Mouse (Mus musculus) hindbrain, embryonic 15.5 days (tissue): Measurements from ENCODE around the gene Rpusd2. TPM values are rescaled to one million over a fixed set of nuclear protein-coding genes. Genes with fewer than 3 reads are reported as not detected.

Experiments
- ATAC-seq: fragments of 200-750 bp; cut with Nextera tagmentation; 2 replicates; pipeline ENCODE4 v1.8.0; 2017; ENCODE audit warnings: low read depth, moderate number of reproducible peaks, moderate TSS enrichment; ENCODE audit not compliant: low FRiP score
- H3K27ac ChIP-seq: fragments of 300-500 bp; sonication (generic); replicated peaks from 2 replicates; pipeline ENCODE4 v1.5.1; 2015; ENCODE audit warnings: mild to moderate bottlenecking, inconsistent platforms
- H3K27me3 ChIP-seq: fragments of 300-500 bp; sonication (generic); 2 replicates; pipeline ENCODE4 v1.6.1; 2015; ENCODE audit warnings: control low read depth, inconsistent platforms
- H3K36me3 ChIP-seq: fragments of 300-500 bp; sonication (generic); 2 replicates; pipeline ENCODE4 v1.6.1; 2015; ENCODE audit warnings: control low read depth, inconsistent platforms
- H3K4me1 ChIP-seq: fragments of 300-500 bp; sonication (generic); replicated peaks from 2 replicates; pipeline ENCODE4 v1.6.1; 2015; ENCODE audit warnings: control low read depth, inconsistent platforms
- H3K4me2 ChIP-seq: fragments of 300-500 bp; sonication (generic); 2 replicates; pipeline ENCODE4 v1.6.1; 2015; ENCODE audit warnings: moderate library complexity, mild to moderate bottlenecking, inconsistent platforms
- H3K4me3 ChIP-seq: fragments of 300-500 bp; sonication (generic); 2 replicates; pipeline ENCODE4 v1.5.1; 2015; ENCODE audit warnings: mild to moderate bottlenecking, inconsistent platforms
- H3K9ac ChIP-seq: fragments of 300-500 bp; sonication (generic); 2 replicates; pipeline ENCODE4 v1.6.1; 2015; ENCODE audit warnings: inconsistent platforms
- H3K9me3 ChIP-seq: fragments of 300-500 bp; sonication (generic); 2 replicates; pipeline ENCODE4 v1.6.1; 2016; ENCODE audit warnings: control low read depth, inconsistent platforms
- WGBS: fragments of 180-500 bp; shearing (Covaris S2); methylation state at CpG from one replicate; pipeline ENCODE4 v1.1.7; 2015; 5-methylcytosine and 5-hydroxymethylcytosine counted together
- polyA plus RNA-seq: library from polyadenylated mRNA; unstranded; fragments of >200 nt; fragmentation: Nextera tagmentation; extraction: Ambion mirVana; gene quantifications from 2 replicates; pipeline ENCODE4 v1.2.1, GENCODE M21; 2015

The Rpusd2 gene
- polyA plus RNA-seq, 1 experiment from 2014 or later, result 4.8 TPM

GRCm38 (mm10) chr2:119017647-119018046 lies 16.9 kb upstream of the Rpusd2 start:
- peaks cover 25% of the 10 kb centered on the region for H3K36me3 ChIP-seq
- H3K4me2 ChIP-seq, result no peak overlapping the region
- no peak overlapping the region for H3K9ac ChIP-seq
- H3K27ac ChIP-seq, result no peak overlapping the region
- peaks cover 11% of the 10 kb centered on the region for H3K4me1 ChIP-seq
- H3K4me3 ChIP-seq, result no peak overlapping the region
- no peak for ATAC-seq
- H3K9me3 ChIP-seq, result no peaks in the 10 kb centered on the region
- 90% methylated on average over 3 of the region's 3 CpGs for WGBS
- H3K27me3 ChIP-seq, result no peaks in the 10 kb centered on the region

- H3K27me3 ChIP-seq, result no peaks in the 10 kb centered on the region
- no peak overlapping the region for H3K9ac ChIP-seq
- 0 out of 2 replicates have a peak overlapping the region, but pooled peaks have one; percentile 2 for H3K4me3 ChIP-seq
- H3K4me2 ChIP-seq, result peak overlapping the region; percentile 35
- H3K27ac ChIP-seq, result peak overlapping the region; percentile 62
- WGBS, result 48% methylated on average over 22 of the region's 22 CpGs
- H3K9me3 ChIP-seq, result no peaks in the 10 kb centered on the region
- H3K4me1 ChIP-seq, result peaks cover 11% of the 10 kb centered on the region
- ATAC-seq, result peak; percentile 75; the same call in 1 of the 2 replicates
- H3K36me3 ChIP-seq, result peaks cover 25% of the 10 kb centered on the region
Observed at GRCm38 (mm10) chr2:119018391-119019122, 16.0 kb upstream of the Rpusd2 start.

- Histone ChIP-seq H3K36me3 (peaks cover 25% of the 10 kb centered on the region), H3K4me3 (0 out of 2 replicates have a peak overlapping the region, but pooled peaks have one; percentile 2), H3K4me1 (peaks cover 11% of the 10 kb centered on the region), H3K27ac (peak overlapping the region; percentile 62), H3K4me2 (peak overlapping the region; percentile 35), H3K27me3 (no peaks in the 10 kb centered on the region), H3K9ac (no peak overlapping the region), H3K9me3 (no peaks in the 10 kb centered on the region)
- peak; percentile 74 for ATAC-seq
- 12% methylated on average over 5 of the region's 5 CpGs for whole genome bisulfite sequencing
Observed at GRCm38 (mm10) chr2:119019131-119019530, 15.5 kb upstream of the Rpusd2 start.

- WGBS, result 54% methylated on average over 4 of the region's 4 CpGs
- no peaks in the 10 kb centered on the region for H3K9me3 ChIP-seq
- no peak overlapping the region for H3K4me2 ChIP-seq
- peaks cover 11% of the 10 kb centered on the region for H3K4me1 ChIP-seq
- no peak overlapping the region for H3K9ac ChIP-seq
- no peaks in the 10 kb centered on the region for H3K27me3 ChIP-seq
- no peak for ATAC-seq
- peaks cover 25% of the 10 kb centered on the region for H3K36me3 ChIP-seq
- peak overlapping the region; percentile 62; the same call in 1 of the 2 replicates for H3K27ac ChIP-seq
- no peak overlapping the region for H3K4me3 ChIP-seq
Observed at GRCm38 (mm10) chr2:119019538-119019937, 15.1 kb upstream of the Rpusd2 start.

GRCm38 (mm10) chr2:119023154-119023660 lies 11.4 kb upstream of the Rpusd2 start:
- peaks cover 20% of the 10 kb centered on the region for H3K4me1 ChIP-seq
- H3K27ac ChIP-seq, result no peak overlapping the region
- peaks cover 21% of the 10 kb centered on the region for H3K36me3 ChIP-seq
- H3K9me3 ChIP-seq, result no peaks in the 10 kb centered on the region
- no peak for ATAC-seq
- no peak overlapping the region for H3K9ac ChIP-seq
- 94% methylated on average over 6 of the region's 6 CpGs for WGBS
- H3K4me2 ChIP-seq, result no peak overlapping the region
- no peaks in the 10 kb centered on the region for H3K27me3 ChIP-seq
- no peak overlapping the region for H3K4me3 ChIP-seq

- no peaks in the 10 kb centered on the region for H3K27me3 ChIP-seq
- no peak overlapping the region for H3K4me2 ChIP-seq
- no peak for ATAC-seq
- 78% methylated on average over 9 of the region's 9 CpGs for WGBS
- peaks cover 21% of the 10 kb centered on the region for H3K36me3 ChIP-seq
- no peak overlapping the region for H3K9ac ChIP-seq
- H3K27ac ChIP-seq, result no peak overlapping the region
- H3K9me3 ChIP-seq, result no peaks in the 10 kb centered on the region
- H3K4me1 ChIP-seq, result peaks cover 19% of the 10 kb centered on the region
- H3K4me3 ChIP-seq, result no peak overlapping the region
Observed at GRCm38 (mm10) chr2:119024536-119025238, 9.9 kb upstream of the Rpusd2 start.

- peaks cover 21% of the 10 kb centered on the region for H3K36me3 ChIP-seq
- H3K4me2 ChIP-seq, result no peak overlapping the region
- H3K9ac ChIP-seq, result no peak overlapping the region
- no peak overlapping the region for H3K27ac ChIP-seq
- no peaks in the 10 kb centered on the region for H3K27me3 ChIP-seq
- no peak overlapping the region for H3K4me3 ChIP-seq
- H3K4me1 ChIP-seq, result peaks cover 19% of the 10 kb centered on the region
- ATAC-seq, result no peak
- no peaks in the 10 kb centered on the region for H3K9me3 ChIP-seq
- WGBS, result 84% methylated on average over 4 of the region's 4 CpGs
Observed at GRCm38 (mm10) chr2:119025239-119025616, 9.4 kb upstream of the Rpusd2 start.

- H3K4me1 ChIP-seq, result peaks cover 19% of the 10 kb centered on the region
- 90% methylated on average over 4 of the region's 4 CpGs for WGBS
- no peak for ATAC-seq
- no peak overlapping the region for H3K4me3 ChIP-seq
- no peaks in the 10 kb centered on the region; the same call in 1 of the 2 replicates for H3K27me3 ChIP-seq
- no peak overlapping the region for H3K4me2 ChIP-seq
- H3K9me3 ChIP-seq, result no peaks in the 10 kb centered on the region
- no peak overlapping the region for H3K27ac ChIP-seq
- H3K9ac ChIP-seq, result no peak overlapping the region
- H3K36me3 ChIP-seq, result peaks cover 10% of the 10 kb centered on the region
Observed at GRCm38 (mm10) chr2:119026951-119027350, 7.6 kb upstream of the Rpusd2 start.

GRCm38 (mm10) chr2:119028941-119029551 lies 5.5 kb upstream of the Rpusd2 start, which contains the start of gene Ccdc32:
Gene Ccdc32 (minus strand): TSS chr2:119029393.
- H3K9me3 ChIP-seq, result no peaks in the 10 kb centered on the region
- under 1% methylated on average over 28 of the region's 28 CpGs for WGBS
- H3K9ac ChIP-seq, result peak within 1 kb of the TSS; percentile 63
- ATAC-seq, result peak; percentile 97
- H3K27ac ChIP-seq, result no peak within 1 kb of the TSS
- H3K4me3 ChIP-seq, result peak within 1 kb of the TSS; percentile 65
- peaks cover 4% of the 10 kb centered on the region; the same call in 1 of the 2 replicates for H3K36me3 ChIP-seq
- H3K4me2 ChIP-seq, result peak within 1 kb of the TSS; percentile 77
- H3K4me1 ChIP-seq, result peaks cover 19% of the 10 kb centered on the region
- H3K27me3 ChIP-seq, result no peaks in the 10 kb centered on the region; the same call in 1 of the 2 replicates

- H3K36me3 ChIP-seq, result 0 out of 2 replicates have a peak, but pooled peaks cover under 1% of the 10 kb centered on the region
- H3K9ac ChIP-seq, result no peak overlapping the region
- no peak overlapping the region for H3K4me2 ChIP-seq
- peaks cover 34% of the 10 kb centered on the region for H3K4me1 ChIP-seq
- 66% methylated on average over 4 of the region's 4 CpGs for WGBS
- no peaks in the 10 kb centered on the region; the same call in 1 of the 2 replicates for H3K27me3 ChIP-seq
- H3K27ac ChIP-seq, result no peak overlapping the region
- H3K9me3 ChIP-seq, result no peaks in the 10 kb centered on the region
- ATAC-seq, result no peak
- no peak overlapping the region for H3K4me3 ChIP-seq
Observed at GRCm38 (mm10) chr2:119032191-119032590, 2.4 kb upstream of the Rpusd2 start.

GRCm38 (mm10) chr2:119035397-119035745 lies 781 bp downstream of the Rpusd2 start:
- Histone ChIP-seq H3K27ac (peak overlapping the region; percentile 82), H3K9me3 (no peaks in the 10 kb centered on the region), H3K4me3 (peak overlapping the region; percentile 72), H3K4me2 (peak overlapping the region; percentile 60), H3K9ac (peak overlapping the region; percentile 72), H3K27me3 (no peaks in the 10 kb centered on the region; the same call in 1 of the 2 replicates), H3K4me1 (peaks cover 15% of the 10 kb centered on the region), H3K36me3 (peaks cover 14% of the 10 kb centered on the region)
- WGBS, result 9% methylated on average over 7 of the region's 7 CpGs
- ATAC-seq, result no peak
